Mouse (Mus musculus) G1E (cell line): ENCODE results near the gene Haspin. TPM values are rescaled to one million over a fixed set of nuclear protein-coding genes. Genes with fewer than 3 reads are reported as not detected.
A peak's percentile ranks its signal among the peaks of the same experiment; 100 is the strongest.

ENCODE experiments used
- ATAC-seq: 2 replicates; pipeline ENCODE4 v1.8.0; 2016; ENCODE audit warnings: mild to moderate bottlenecking; ENCODE audit not compliant: insufficient number of reproducible peaks, poor library complexity, low FRiP score, severe bottlenecking; ENCODE audit errors: extremely low read depth
- DNase-seq: peaks from one replicate; pipeline ENCODE4 v3.0.0; 2012; ENCODE audit warnings: low spot score
- H3K27me3 ChIP-seq: 2 replicates; pipeline ENCODE4 v1.6.1; 2012; ENCODE audit warnings: mild to moderate bottlenecking, low read length, inconsistent platforms; ENCODE audit not compliant: insufficient read depth
- H3K36me3 ChIP-seq: replicated peaks from 2 replicates; pipeline ENCODE3; 2012; ENCODE audit warnings: mild to moderate bottlenecking, inconsistent platforms
- H3K4me1 ChIP-seq: 2 replicates; pipeline ENCODE4 v1.6.1; 2012; ENCODE audit warnings: low read depth, low read length, inconsistent platforms, mixed read lengths; ENCODE audit not compliant: insufficient read depth
- H3K4me3 ChIP-seq: 2 replicates; pipeline ENCODE4 v1.5.1; 2012; ENCODE audit warnings: low read depth, mild to moderate bottlenecking, inconsistent platforms, low read length, moderate library complexity, mixed read lengths
- H3K9me3 ChIP-seq: replicated peaks from 2 replicates; pipeline ENCODE4 v1.6.1; 2012; ENCODE audit warnings: inconsistent platforms
- CTCF ChIP-seq: IDR thresholded peaks from 2 replicates; pipeline ENCODE4 v1.5.1; 2012; ENCODE audit warnings: low read depth, low read length, inconsistent platforms, mixed read lengths
- GATA1 ChIP-seq: IDR thresholded peaks from 2 replicates; pipeline ENCODE4 v1.6.1; 2012; ENCODE audit warnings: borderline replicate concordance, low read length, inconsistent platforms, mixed read lengths
- GATA2 ChIP-seq: IDR thresholded peaks from 2 replicates; pipeline ENCODE4 v1.6.1; 2012; ENCODE audit warnings: low read depth, low read length, inconsistent platforms, borderline replicate concordance
- POLR2AphosphoS5 ChIP-seq: IDR thresholded peaks from 2 replicates; pipeline ENCODE4 v1.6.1; 2012; ENCODE audit warnings: low read depth, low read length, inconsistent platforms; ENCODE audit not compliant: insufficient replicate concordance
- TAL1 ChIP-seq: conservative IDR thresholded peaks from 2 replicates; pipeline ENCODE4 v1.6.1; 2012; ENCODE audit warnings: low read depth, low read length, inconsistent platforms, mixed read lengths
- polyA plus RNA-seq: library from polyadenylated mRNA; stranded (reverse); fragments of >175 nt; gene quantifications from 2 replicates; pipeline ENCODE4 v1.2.3, GENCODE M21; 2012
- total RNA-seq, 2 experiments: library from RNA; stranded (forward) in 1 of 2; stranded (reverse) in 1 of 2; fragments of 200-1000 nt in 1 of 2; fragments of >200 nt in 1 of 2; fragmentation: Nextera tagmentation in 1 of 2; gene quantifications; 2 replicates each; pipeline ENCODE4 v1.2.3; 2014 to 2017

Gene Haspin
- total and polyA plus RNA-seq, 3 experiments = 16.7 to 19.5 (median 17.5) TPM

DNA sequence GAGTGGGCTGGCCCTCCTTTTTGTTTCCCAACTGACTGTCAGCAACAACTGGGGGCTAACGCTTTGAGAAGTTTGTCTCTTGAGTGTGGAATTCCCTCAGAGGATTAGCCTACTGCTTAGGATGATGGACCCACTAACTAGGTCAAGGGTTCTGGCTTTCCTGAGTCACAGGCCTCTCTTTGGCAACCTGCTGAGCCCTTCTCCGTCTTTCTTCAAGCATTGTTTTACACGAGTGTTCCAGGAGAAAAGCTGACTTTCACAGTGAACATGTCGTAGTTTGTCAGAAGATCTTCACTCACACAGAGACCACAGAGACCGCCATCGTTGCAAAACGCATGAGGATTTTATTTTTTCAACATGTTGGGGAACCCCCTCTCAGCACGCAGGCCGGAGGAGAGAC lies 10.1 kb upstream of the Haspin start:
- no peak for ATAC-seq
- H3K36me3 ChIP-seq = no peaks in the 10 kb centered on the region
- H3K4me3 ChIP-seq = no peak overlapping the region
- DNase-seq = no peak
- no peaks in the 10 kb centered on the region for H3K4me1 ChIP-seq
- TF ChIP-seq TAL1 (no peak), CTCF (no peak), GATA2 (no peak), POLR2AphosphoS5 (no peak), GATA1 (no peak)
- peaks cover 33% of the 10 kb centered on the region for H3K27me3 ChIP-seq
- H3K9me3 ChIP-seq = no peaks in the 10 kb centered on the region

DNA sequence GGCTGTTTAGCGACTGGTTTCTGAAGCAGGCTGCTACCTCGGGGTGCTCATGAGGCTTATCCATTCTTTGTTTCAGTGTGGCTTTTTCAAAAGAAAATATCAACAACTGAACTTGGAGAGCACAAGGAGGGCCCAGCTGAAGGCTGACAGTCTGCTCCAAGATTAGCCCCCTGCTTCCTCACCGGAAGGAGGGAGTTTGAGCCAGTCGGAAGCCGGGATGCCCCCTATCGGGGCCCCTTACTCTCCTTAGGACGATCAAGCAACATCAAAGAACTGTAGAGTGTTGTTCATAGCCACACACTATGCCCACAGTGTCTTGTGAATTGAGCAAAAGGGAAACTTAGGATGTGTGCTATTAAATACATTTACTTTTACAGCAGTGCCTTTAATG lies 8.9 kb upstream of the Haspin start:
- Histone ChIP-seq H3K27me3 (peaks cover 34% of the 10 kb centered on the region), H3K4me1 (no peaks in the 10 kb centered on the region), H3K9me3 (no peaks in the 10 kb centered on the region), H3K36me3 (no peaks in the 10 kb centered on the region), H3K4me3 (no peak overlapping the region)
- no peak for DNase-seq
- ATAC-seq = no peak
- TF ChIP-seq CTCF (no peak), GATA2 (no peak), POLR2AphosphoS5 (no peak), GATA1 (no peak), TAL1 (no peak)

DNA sequence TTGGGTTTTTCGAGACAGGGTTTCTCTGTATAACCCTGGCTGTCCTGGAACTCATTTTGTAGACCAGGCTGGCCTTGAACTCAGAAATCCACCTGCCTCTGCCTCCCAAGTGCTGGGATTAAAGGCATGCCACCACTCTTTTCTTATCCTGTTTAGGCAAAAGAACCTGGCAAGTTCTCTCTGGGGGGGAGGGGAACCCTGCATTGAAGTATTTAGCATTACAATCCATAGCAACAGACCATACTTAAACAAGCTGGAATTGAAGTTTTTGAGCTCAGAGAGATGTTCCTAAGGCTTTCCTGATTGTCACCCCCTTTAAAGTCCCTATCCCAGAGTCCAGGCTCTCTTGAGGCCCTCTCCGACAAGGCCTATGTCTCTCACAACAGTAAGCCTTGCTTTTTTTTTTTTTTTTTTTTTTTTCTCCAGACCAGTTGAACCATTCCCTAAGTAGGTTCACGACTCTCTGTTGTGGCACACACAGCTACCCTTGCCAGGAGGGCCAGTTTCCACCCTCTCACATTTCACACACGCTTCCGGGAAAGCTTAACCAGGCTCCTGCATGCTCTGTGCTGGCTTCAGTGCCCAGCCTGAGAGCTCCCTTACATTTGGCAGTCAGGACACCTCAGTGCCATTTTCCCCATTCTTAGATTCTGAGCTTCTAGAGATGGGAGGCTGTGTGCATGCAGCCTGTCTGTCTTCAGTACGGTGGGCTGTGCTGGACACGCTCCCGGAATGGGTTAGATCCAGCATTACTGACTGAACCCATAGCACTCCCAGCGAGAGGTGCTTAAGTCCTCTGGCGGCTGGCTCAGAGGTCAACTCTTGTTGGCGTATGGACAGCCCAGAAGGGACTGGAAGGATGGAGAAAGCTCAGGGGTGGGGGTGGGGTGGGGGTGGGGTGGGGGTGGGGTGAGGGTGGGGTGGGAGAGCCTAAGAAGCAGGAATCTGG lies 8.2 kb upstream of the Haspin start:
- Histone ChIP-seq H3K4me1 (no peaks in the 10 kb centered on the region), H3K36me3 (no peaks in the 10 kb centered on the region), H3K27me3 (peaks cover 34% of the 10 kb centered on the region), H3K9me3 (no peaks in the 10 kb centered on the region), H3K4me3 (no peak overlapping the region)
- DNase-seq (no peak), ATAC-seq (no peak)
- TF ChIP-seq CTCF (no peak), POLR2AphosphoS5 (no peak), GATA2 (no peak), GATA1 (no peak), TAL1 (no peak)

DNA sequence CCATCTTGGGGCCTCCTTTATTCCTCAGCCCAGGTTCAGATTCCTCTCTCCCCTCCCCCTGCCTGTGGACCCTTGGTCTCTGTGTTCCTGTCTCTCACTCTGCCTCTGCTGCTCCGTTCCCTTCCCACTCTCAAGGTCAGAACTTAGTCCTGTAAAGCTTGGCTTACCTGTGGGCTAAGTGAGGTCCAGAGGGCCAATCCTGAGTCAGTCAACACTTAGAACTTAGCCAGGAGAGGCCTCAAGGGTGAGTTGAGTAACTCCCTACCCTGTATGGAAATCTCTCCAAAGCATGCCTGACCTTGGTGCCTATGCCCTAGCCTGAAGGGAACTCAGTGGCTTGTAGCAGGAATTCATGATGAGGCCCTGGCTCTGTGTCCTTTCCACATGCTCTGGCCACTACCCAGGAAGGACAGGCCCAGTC lies 6.2 kb upstream of the Haspin start:
- Histone ChIP-seq H3K27me3 (peaks cover 32% of the 10 kb centered on the region), H3K4me3 (no peak overlapping the region), H3K36me3 (no peaks in the 10 kb centered on the region), H3K4me1 (no peaks in the 10 kb centered on the region), H3K9me3 (no peaks in the 10 kb centered on the region)
- no peak for TF ChIP-seq GATA1
- TF ChIP-seq CTCF = no peak
- TF ChIP-seq POLR2AphosphoS5 = no peak
- no peak for TF ChIP-seq GATA2
- TF ChIP-seq TAL1 = no peak
- DNase-seq = no peak
- no peak for ATAC-seq

DNA sequence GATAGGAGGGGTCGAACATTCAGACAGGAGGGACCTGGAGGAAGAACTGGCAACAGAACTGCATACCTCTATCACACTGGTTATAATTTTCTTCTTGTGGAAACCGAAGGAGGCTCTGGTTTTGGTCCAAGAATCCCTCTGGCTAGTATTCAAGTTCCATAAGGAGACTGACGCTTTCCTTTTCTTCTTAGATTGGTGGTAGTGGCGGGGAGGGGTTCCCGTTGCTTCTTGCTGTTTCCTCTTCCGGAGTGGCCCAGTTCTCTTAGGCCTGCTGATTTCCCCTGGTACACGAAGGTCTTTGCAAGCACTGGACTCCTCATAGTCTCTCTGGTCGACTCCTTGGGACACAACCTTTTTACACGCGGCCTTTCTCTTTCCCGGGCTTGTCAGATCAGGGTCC lies 978 bp downstream of the Haspin start:
- TF ChIP-seq GATA1 = no peak
- no peak for TF ChIP-seq TAL1
- TF ChIP-seq POLR2AphosphoS5 = no peak
- TF ChIP-seq GATA2 = no peak
- no peak for TF ChIP-seq CTCF
- peaks cover 2% of the 10 kb centered on the region; the same call in 1 of the 2 replicates for H3K27me3 ChIP-seq
- peak overlapping the region; percentile 98 for H3K4me3 ChIP-seq
- DNase-seq (peak; percentile 34), ATAC-seq (no peak)
- H3K9me3 ChIP-seq = no peaks in the 10 kb centered on the region
- H3K4me1 ChIP-seq = peaks cover 49% of the 10 kb centered on the region
- H3K36me3 ChIP-seq = peaks cover 37% of the 10 kb centered on the region

DNA sequence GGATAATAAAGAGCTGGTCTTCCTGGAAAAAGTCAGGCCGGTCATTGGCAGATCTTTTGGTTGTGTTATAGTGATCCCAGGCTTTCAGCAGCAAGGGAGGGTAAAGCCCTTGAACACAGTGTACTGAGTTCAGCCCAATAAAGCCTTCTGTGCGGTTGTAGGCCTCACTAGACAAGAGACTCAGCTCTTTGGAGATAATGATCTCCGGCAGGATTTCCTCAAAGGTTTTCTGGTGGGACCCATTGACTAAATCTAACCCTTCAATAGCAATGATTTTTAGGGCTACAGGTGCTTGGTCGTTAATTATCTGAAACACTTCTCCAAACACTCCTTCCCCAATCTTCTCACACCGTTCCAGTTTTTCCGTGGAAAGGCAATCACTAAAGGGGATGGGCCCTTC lies 1.5 kb downstream of the Haspin start:
- Histone ChIP-seq H3K9me3 (no peaks in the 10 kb centered on the region), H3K36me3 (peaks cover 41% of the 10 kb centered on the region), H3K4me3 (peak overlapping the region; percentile 98), H3K27me3 (no peaks in the 10 kb centered on the region; the same call in 1 of the 2 replicates), H3K4me1 (peaks cover 51% of the 10 kb centered on the region)
- DNase-seq (no peak), ATAC-seq (no peak)
- no peak for TF ChIP-seq GATA1
- TF ChIP-seq GATA2 = 0 out of 2 replicates have a peak, but pooled peaks have one; percentile 40
- no peak for TF ChIP-seq TAL1
